Comparison of ENCODE assay signal across 24 mouse cellular contexts in the genomic region with DNA sequence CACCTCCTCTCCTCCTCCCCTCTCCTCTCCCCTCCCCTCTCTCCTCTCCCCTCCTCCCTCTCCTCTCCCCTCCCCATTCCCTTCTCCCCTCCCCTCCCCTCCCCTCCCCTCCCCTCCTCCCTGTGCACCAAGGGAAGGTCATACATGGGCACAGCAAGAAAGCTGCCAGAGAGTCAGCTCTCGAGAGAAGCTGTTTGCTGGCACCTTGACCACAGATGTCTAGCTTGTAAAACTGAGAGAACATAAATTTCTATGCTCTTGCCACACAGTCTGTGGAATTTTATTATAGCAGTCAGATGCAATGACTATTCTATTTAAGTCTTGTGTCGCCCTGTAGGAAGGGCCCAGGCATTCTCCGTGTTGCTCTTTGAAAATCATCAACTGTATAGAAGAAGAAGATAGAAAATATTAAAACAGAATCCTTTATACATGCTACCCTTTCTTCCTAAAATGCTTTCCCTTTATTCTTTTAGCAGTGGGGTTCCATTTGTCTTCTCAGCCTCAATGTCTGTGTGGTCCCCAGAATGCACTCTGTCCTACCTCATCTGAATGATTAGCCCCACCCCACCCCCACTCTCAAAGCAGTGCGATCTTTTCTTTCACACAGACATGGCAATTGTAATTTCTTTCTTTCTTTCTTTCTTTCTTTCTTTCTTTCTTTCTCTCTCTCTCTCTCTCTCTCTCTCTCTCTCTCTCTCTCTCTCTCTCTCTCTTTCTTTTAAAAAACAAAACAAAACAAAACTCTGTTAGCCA. TPM values are rescaled to one million over a fixed set of nuclear protein-coding genes. Genes with fewer than 3 reads are reported as not detected.
A peak's percentile ranks its signal among the peaks of the same experiment; 100 is the strongest.
DNase-seq lines count a peak whose midpoint lies in the region; ATAC-seq lines count a peak whose summit lies in the region.
"Had no signal": no experiment of that assay in that cellular context is flagged by ENCODE, and none has a peak within 500 bp of the region (broad histone marks: within the 10 kb centered on the region; RNA-seq: fewer than 3 reads in every experiment).

No protein-coding gene starts in this region.

- DNase-seq in frontal cortex, postnatal 14 days (ENCODE audit: low spot score in 2 of 2) = no peak
- DNase-seq in heart, adult 9 months (ENCODE audit: low spot score in 2 of 2) = no peak
- peak; percentile 35 for DNase-seq in adipocyte (ENCODE audit: low spot score)
- DNase-seq in urinary bladder, adult 2 months (ENCODE audit: low spot score) = no peak
- DNase-seq: cerebellum, adult 18-20 months; cerebellum, postnatal 14 days; kidney, postnatal 36 days; layer of hippocampus, postnatal 36 days; lung, adult 18-20 months; lung, postnatal 10 days; right cerebral cortex, postnatal 14 days had no signal

- H3K4me1 ChIP-seq in heart, embryonic 12.5 days (replicated peaks) = peaks cover 46% of the 10 kb centered on the region
- peaks cover 38% of the 10 kb centered on the region for H3K4me1 ChIP-seq in heart, embryonic 15.5 days (replicated peaks)
- no peaks in the 10 kb centered on the region for H3K4me1 ChIP-seq in kidney, embryonic 14.5 days (ENCODE audit: control insufficient read depth, insufficient read depth, low read length)
- H3K4me1 ChIP-seq: kidney, embryonic 15.5 days; limb, embryonic 12.5 days; neural tube, embryonic 15.5 days had no signal

- H3K9me3 ChIP-seq in heart, embryonic 12.5 days (replicated peaks) = no peaks in the 10 kb centered on the region
- H3K9me3 ChIP-seq in heart, embryonic 15.5 days (replicated peaks) = no peaks in the 10 kb centered on the region
- H3K9me3 ChIP-seq in kidney, embryonic 14.5 days (ENCODE audit: control insufficient read depth, low read length) = no peaks in the 10 kb centered on the region
- H3K9me3 ChIP-seq: G1E; kidney, embryonic 15.5 days; limb, embryonic 12.5 days; midbrain, embryonic 10.5 days; neural tube, embryonic 15.5 days had no signal

- 59% methylated on average over 4 of the region's 4 CpGs for WGBS in heart, embryonic 12.5 days
- WGBS in heart, embryonic 15.5 days = 42% methylated on average over 4 of the region's 4 CpGs
- 60% methylated on average over 4 of the region's 4 CpGs for WGBS in kidney, embryonic 14.5 days

- no peaks in the 10 kb centered on the region for H3K36me3 ChIP-seq in heart, embryonic 12.5 days
- H3K36me3 ChIP-seq in heart, embryonic 15.5 days = no peaks in the 10 kb centered on the region
- H3K36me3 ChIP-seq in kidney, embryonic 14.5 days (ENCODE audit: control insufficient read depth, insufficient read depth, low read length) = no peaks in the 10 kb centered on the region
- H3K36me3 ChIP-seq: G1E; kidney, embryonic 15.5 days; limb, embryonic 12.5 days; midbrain, embryonic 10.5 days; neural tube, embryonic 15.5 days had no signal

- peak overlapping the region; percentile 35 for H3K4me2 ChIP-seq in heart, embryonic 12.5 days
- H3K4me2 ChIP-seq in heart, embryonic 15.5 days = 0 out of 2 replicates have a peak overlapping the region, but pooled peaks have one; percentile 19
- no peak overlapping the region for H3K4me2 ChIP-seq in kidney, embryonic 14.5 days (replicated peaks; ENCODE audit: low read depth, low read length)
- H3K4me2 ChIP-seq: kidney, embryonic 15.5 days; limb, embryonic 12.5 days; liver, embryonic 11.5 days; neural tube, embryonic 15.5 days had no signal

- H3K27me3 ChIP-seq in heart, embryonic 12.5 days (replicated peaks) = no peaks in the 10 kb centered on the region
- no peaks in the 10 kb centered on the region for H3K27me3 ChIP-seq in heart, embryonic 15.5 days
- H3K27me3 ChIP-seq in kidney, embryonic 14.5 days (ENCODE audit: control insufficient read depth, insufficient read depth, low read length) = no peaks in the 10 kb centered on the region
- H3K27me3 ChIP-seq: kidney, embryonic 15.5 days; limb, embryonic 12.5 days; neural tube, embryonic 15.5 days had no signal

- no peak overlapping the region for H3K9ac ChIP-seq in heart, embryonic 12.5 days
- no peak overlapping the region for H3K9ac ChIP-seq in heart, embryonic 15.5 days
- H3K9ac ChIP-seq in kidney, embryonic 14.5 days (ENCODE audit: low read depth, low read length) = no peak overlapping the region
- H3K9ac ChIP-seq: kidney, embryonic 15.5 days; limb, embryonic 12.5 days; neural tube, embryonic 15.5 days had no signal

- H3K4me3 ChIP-seq in heart, embryonic 12.5 days = no peak overlapping the region
- H3K4me3 ChIP-seq in heart, embryonic 15.5 days = no peak overlapping the region
- H3K4me3 ChIP-seq in kidney, embryonic 14.5 days (ENCODE audit: low read length) = no peak overlapping the region
- H3K4me3 ChIP-seq: kidney, embryonic 15.5 days; limb, embryonic 12.5 days; midbrain, embryonic 10.5 days; neural tube, embryonic 15.5 days had no signal

- H3K27ac ChIP-seq in heart, embryonic 12.5 days (ENCODE audit: poor library complexity, severe bottlenecking) = peak overlapping the region; percentile 93
- peak overlapping the region; percentile 84 for H3K27ac ChIP-seq in heart, embryonic 15.5 days
- H3K27ac ChIP-seq in kidney, embryonic 14.5 days (ENCODE audit: low read depth, low read length) = no peak overlapping the region
- H3K27ac ChIP-seq: hindbrain, postnatal 0 days; kidney, embryonic 15.5 days; limb, embryonic 12.5 days; midbrain, embryonic 10.5 days; neural tube, embryonic 15.5 days; stomach, postnatal 0 days had no signal

- ATAC-seq in frontal cortex, adult (ENCODE audit: low TSS enrichment) = peak; percentile 64
- 0 out of 2 replicates have a peak, but pooled peaks have one; percentile 33 for ATAC-seq in heart, embryonic 12.5 days (ENCODE audit: insufficient number of reproducible peaks, low FRiP score)
- ATAC-seq in heart, embryonic 15.5 days (replicated peaks; ENCODE audit: insufficient number of reproducible peaks, insufficient read depth, low FRiP score, low read depth) = peak; percentile 61
- no peak for ATAC-seq in kidney, embryonic 14.5 days (ENCODE audit: low FRiP score, low TSS enrichment)
- ATAC-seq: hindbrain, postnatal 0 days; intestine, postnatal 0 days had no signal

RNA-seq across cellular contexts. Expression of gene Myl4, which starts 8.4 kb away (rescaled TPM):
- polyA plus RNA-seq in heart, embryonic 12.5 days (2016; fragmentation: Nextera tagmentation; extraction: Ambion mirVana) = 2,473 and 2,477 TPM in 2 replicates
- 1,694 and 1,744 TPM in 2 replicates for polyA plus RNA-seq in heart, embryonic 15.5 days (2015; fragmentation: Nextera tagmentation; extraction: Ambion mirVana)
- 1.2 and 1.8 TPM in 2 replicates for polyA plus RNA-seq in kidney, embryonic 14.5 days (2014; fragmentation: Nextera tagmentation; extraction: Ambion mirVana)
- polyA plus RNA-seq in urinary bladder, adult 2 months (2012; rRNA removed) = 78.5 and 80.4 TPM in 2 replicates
- polyA plus RNA-seq: G1E had no signal

RNA-seq across cellular contexts. Expression of gene Cdc27, which starts 8.4 kb away (rescaled TPM):
- 37.6 and 40.6 TPM in 2 replicates for polyA plus RNA-seq in heart, embryonic 12.5 days (2016; fragmentation: Nextera tagmentation; extraction: Ambion mirVana)
- polyA plus RNA-seq in heart, embryonic 15.5 days (2015; fragmentation: Nextera tagmentation; extraction: Ambion mirVana) = 25.7 and 28.8 TPM in 2 replicates
- polyA plus RNA-seq in kidney, embryonic 14.5 days (2014; fragmentation: Nextera tagmentation; extraction: Ambion mirVana) = 39.9 and 55.5 TPM in 2 replicates
- 16.6 and 17.9 TPM in 2 replicates for polyA plus RNA-seq in urinary bladder, adult 2 months (2012; rRNA removed)

RNA-seq across cellular contexts. Expression of gene Itgb3, which starts 49.0 kb away (rescaled TPM):
- 9.6 and 11.9 TPM in 2 replicates for polyA plus RNA-seq in heart, embryonic 12.5 days (2016; fragmentation: Nextera tagmentation; extraction: Ambion mirVana)
- 3.7 and 5.4 TPM in 2 replicates for polyA plus RNA-seq in heart, embryonic 15.5 days (2015; fragmentation: Nextera tagmentation; extraction: Ambion mirVana)
- 0.80 and 0.85 TPM in 2 replicates for polyA plus RNA-seq in kidney, embryonic 14.5 days (2014; fragmentation: Nextera tagmentation; extraction: Ambion mirVana)
- polyA plus RNA-seq in urinary bladder, adult 2 months (2012; rRNA removed) = 48.6 and 62.7 TPM in 2 replicates

Comparison
In these comparisons a context has a peak if more than half of its experiments do, and no peak if none do; other contexts are left out.
1. RNA of gene Myl4, which starts 8.4 kb away (polyA plus RNA-seq): 2,473 to 2,477 TPM in heart, embryonic 12.5 days, 1,694 to 1,744 TPM in heart, embryonic 15.5 days and 78.5 to 80.4 TPM in urinary bladder, adult 2 months; 1.2 to 1.8 TPM in kidney, embryonic 14.5 days; every median in the first group is over 10 times any median in the second.